In the genomic region with DNA sequence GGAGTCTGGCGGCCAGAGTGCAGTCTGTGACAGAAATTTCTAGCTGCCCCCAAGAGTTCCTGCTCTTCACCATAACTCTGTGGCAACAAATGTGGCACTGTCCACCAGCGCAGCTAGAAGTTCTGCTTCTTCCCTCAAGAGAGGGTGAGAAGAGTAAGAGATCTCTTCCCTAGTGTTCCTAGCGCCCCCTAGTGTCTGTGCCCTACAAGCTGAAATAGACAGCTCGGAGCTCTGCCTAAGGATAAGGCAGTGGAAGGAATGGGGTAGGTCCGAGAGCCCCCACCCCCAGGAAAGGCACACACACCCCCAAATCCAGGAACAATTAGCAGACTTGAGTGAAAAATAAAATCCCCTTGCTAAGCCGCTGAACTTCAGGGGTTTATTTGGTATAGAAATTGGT, we compare ENCODE assay signal across 8 mouse cellular contexts. TPM values are rescaled to one million over a fixed set of nuclear protein-coding genes. Genes with fewer than 3 reads are reported as not detected.
DNase-seq lines count a peak whose midpoint lies in the region; ATAC-seq lines count a peak whose summit lies in the region.

No protein-coding gene starts in this region.

- no peaks in the 10 kb centered on the region for H3K4me1 ChIP-seq in hindbrain, embryonic 10.5 days (replicated peaks)
- H3K4me1 ChIP-seq in hindbrain, embryonic 16.5 days (ENCODE audit: control insufficient read depth, insufficient read depth, low read depth, low read length): no peaks in the 10 kb centered on the region
- H3K4me1 ChIP-seq in forebrain, embryonic 11.5 days (replicated peaks; ENCODE audit: control insufficient read depth, insufficient read depth, low read length): no peaks in the 10 kb centered on the region

- no peak overlapping the region for H3K27ac ChIP-seq in hindbrain, embryonic 10.5 days
- H3K27ac ChIP-seq in hindbrain, embryonic 16.5 days (ENCODE audit: low read depth, low read length): no peak overlapping the region
- H3K27ac ChIP-seq in forebrain, embryonic 11.5 days (ENCODE audit: low read depth, low read length): no peak overlapping the region

- no peaks in the 10 kb centered on the region for H3K36me3 ChIP-seq in hindbrain, embryonic 10.5 days
- H3K36me3 ChIP-seq in hindbrain, embryonic 16.5 days (ENCODE audit: control insufficient read depth, insufficient read depth, low read length): no peaks in the 10 kb centered on the region
- H3K36me3 ChIP-seq in forebrain, embryonic 11.5 days (ENCODE audit: control insufficient read depth, insufficient read depth, low read length): no peaks in the 10 kb centered on the region

- no peak overlapping the region for H3K4me2 ChIP-seq in hindbrain, embryonic 16.5 days (ENCODE audit: low read length)
- H3K4me2 ChIP-seq in forebrain, embryonic 11.5 days (ENCODE audit: low read depth, low read length, severe bottlenecking): no peak overlapping the region

- ATAC-seq in hindbrain, embryonic 16.5 days: no peak
- peak; percentile 79 for ATAC-seq in forebrain, embryonic 11.5 days (replicated peaks; ENCODE audit: low FRiP score)
- peak; percentile 86 for ATAC-seq in inflammation-experienced regulatory T-cells, adult 6 months
- ATAC-seq in megakaryocyte, adult 5-6 weeks (ENCODE audit: poor library complexity, severe bottlenecking): peak; percentile 98

- WGBS in hindbrain, embryonic 10.5 days: 25% methylated on average over 6 of the region's 6 CpGs
- WGBS in hindbrain, embryonic 16.5 days: 23% methylated on average over 6 of the region's 6 CpGs
- WGBS in forebrain, embryonic 11.5 days: 20% methylated on average over 6 of the region's 6 CpGs

- H3K9ac ChIP-seq in hindbrain, embryonic 16.5 days (ENCODE audit: low read depth, low read length): no peak overlapping the region
- H3K9ac ChIP-seq in forebrain, embryonic 11.5 days (ENCODE audit: low read length): no peak overlapping the region

- H3K4me3 ChIP-seq in hindbrain, embryonic 10.5 days: no peak overlapping the region
- no peak overlapping the region for H3K4me3 ChIP-seq in hindbrain, embryonic 16.5 days (ENCODE audit: low read length)
- H3K4me3 ChIP-seq in forebrain, embryonic 11.5 days (ENCODE audit: low read depth, low read length): no peak overlapping the region

- DNase-seq in hindbrain, embryonic 10.5 days (ENCODE audit: low spot score): peak; percentile 69
- peak; percentile 43 for DNase-seq in c-Kit-positive CD71-positive TER-119-negative erythroid progenitor cells, embryonic 14.5 days (ENCODE audit: low read depth)
- peak; percentile 69 for DNase-seq in forebrain, embryonic 11.5 days (ENCODE audit: low spot score)
- DNase-seq in left cerebral cortex, adult 18-20 months (ENCODE audit: low spot score in 2 of 2): peak; percentile 82 to 92
- peak; percentile 74 for DNase-seq in right cerebral cortex, postnatal 4 days

- no peaks in the 10 kb centered on the region for H3K9me3 ChIP-seq in hindbrain, embryonic 10.5 days
- H3K9me3 ChIP-seq in hindbrain, embryonic 16.5 days (ENCODE audit: control insufficient read depth, low read length): no peaks in the 10 kb centered on the region
- H3K9me3 ChIP-seq in forebrain, embryonic 11.5 days (ENCODE audit: control insufficient read depth, low read length): no peaks in the 10 kb centered on the region

- no peaks in the 10 kb centered on the region for H3K27me3 ChIP-seq in hindbrain, embryonic 10.5 days (ENCODE audit: insufficient read depth, poor library complexity, severe bottlenecking)
- H3K27me3 ChIP-seq in hindbrain, embryonic 16.5 days (replicated peaks; ENCODE audit: control insufficient read depth, insufficient read depth, low read length): no peaks in the 10 kb centered on the region
- no peaks in the 10 kb centered on the region for H3K27me3 ChIP-seq in forebrain, embryonic 11.5 days (ENCODE audit: control insufficient read depth, insufficient read depth, low read length)

RNA-seq across cellular contexts. Expression of a gene that starts 11.9 kb away (rescaled TPM):
- 35.2 and 47.0 TPM in 2 replicates for polyA plus RNA-seq in hindbrain, embryonic 10.5 days (2016; fragmentation: Nextera tagmentation; extraction: Ambion mirVana)
- 5.0 and 7.1 TPM in 2 replicates for polyA plus RNA-seq in hindbrain, embryonic 16.5 days (2015; fragmentation: Nextera tagmentation; extraction: Ambion mirVana)
- 46.5 and 46.9 TPM in 2 replicates for polyA plus RNA-seq in forebrain, embryonic 11.5 days (2014; fragmentation: Nextera tagmentation; extraction: Ambion mirVana)
- polyA plus RNA-seq in inflammation-experienced regulatory T-cells, adult 6 months (2017; shearing (Covaris generic)): 1 to 10 TPM in 2 of 3 experiments, under 1 TPM in 1; 0.99 to 8.7 (median 1.3) TPM
- 1 to 10 TPM in 1 of 2 experiments, under 1 TPM in 1; 0.49 to 1.3 TPM for total RNA-seq in left cerebral cortex, adult 18-20 months (2021)
- total RNA-seq in megakaryocyte, adult 5-6 weeks (2015): 13.3 and 16.5 TPM in 2 replicates
- total RNA-seq in megakaryocyte, adult 5-6 weeks (2017): 10.6 and 13.0 TPM in 2 replicates
